Mouse (Mus musculus): ENCODE data around the gene Pou2f2. TPM values are rescaled to one million over a fixed set of nuclear protein-coding genes. Genes with fewer than 3 reads are reported as not detected.

Pou2f2 gene
- total and polyA plus RNA-seq, 2 experiments from 2014 or later, result 9.0 to 35.9 TPM

- Histone ChIP-seq H3K4me3 (ENCODE audit: low read depth, low read length) (no peak overlapping the region), H3K4me1 (ENCODE audit: insufficient read depth, low read length) (peaks cover 3% of the 10 kb centered on the region; the same call in 1 of the 2 replicates), H3K27ac (ENCODE audit: low read depth, low read length) (no peak overlapping the region), H3K9me3 (ENCODE audit: low read length) (no peaks in the 10 kb centered on the region), H3K27me3 (ENCODE audit: insufficient read depth, low read length) (no peaks in the 10 kb centered on the region), H3K36me3 (ENCODE audit: insufficient read depth, low read length) (no peaks in the 10 kb centered on the region), H3K4me2 (ENCODE audit: low read depth, low read length, poor library complexity, severe bottlenecking) (no peak overlapping the region), H3K9ac (replicated peaks; ENCODE audit: low read length, poor library complexity, severe bottlenecking) (no peak overlapping the region)
- no peak for DNase-seq (ENCODE audit: low spot score)
- 81% methylated on average over 11 of the region's 11 CpGs for WGBS
- TF ChIP-seq CTCF (IDR thresholded peaks at IDR 0.05), result no peak
- no peak for ATAC-seq (ENCODE audit: low FRiP score)
Measured at GRCm38 (mm10) chr7:25130565-25130964, 49.0 kb downstream of the Pou2f2 start.

- 69% methylated on average over 13 of the region's 13 CpGs for WGBS
- no peak overlapping the region for H3K4me2 ChIP-seq (ENCODE audit: low read depth, low read length, poor library complexity, severe bottlenecking)
- peaks cover 3% of the 10 kb centered on the region; the same call in 1 of the 2 replicates for H3K4me1 ChIP-seq (ENCODE audit: insufficient read depth, low read length)
- TF ChIP-seq CTCF (IDR thresholded peaks at IDR 0.05), result no peak
- H3K27ac ChIP-seq (ENCODE audit: low read depth, low read length), result no peak overlapping the region
- no peaks in the 10 kb centered on the region for H3K9me3 ChIP-seq (ENCODE audit: low read length)
- DNase-seq (ENCODE audit: low spot score), result no peak
- H3K4me3 ChIP-seq (ENCODE audit: low read depth, low read length), result no peak overlapping the region
- no peak for ATAC-seq (ENCODE audit: low FRiP score)
- H3K9ac ChIP-seq (replicated peaks; ENCODE audit: low read length, poor library complexity, severe bottlenecking), result no peak overlapping the region
- no peaks in the 10 kb centered on the region for H3K27me3 ChIP-seq (ENCODE audit: insufficient read depth, low read length)
- H3K36me3 ChIP-seq (ENCODE audit: insufficient read depth, low read length), result no peaks in the 10 kb centered on the region
Measured at GRCm38 (mm10) chr7:25129390-25129979, 50.0 kb downstream of the Pou2f2 start.

- H3K4me3 ChIP-seq (ENCODE audit: low read depth, low read length), result no peak overlapping the region
- no peaks in the 10 kb centered on the region for H3K9me3 ChIP-seq (ENCODE audit: low read length)
- H3K27ac ChIP-seq (ENCODE audit: low read depth, low read length), result no peak overlapping the region
- no peak for TF ChIP-seq CTCF (IDR thresholded peaks at IDR 0.05)
- ATAC-seq (ENCODE audit: low FRiP score) (no peak), DNase-seq (ENCODE audit: low spot score) (no peak)
- no peak overlapping the region for H3K9ac ChIP-seq (replicated peaks; ENCODE audit: low read length, poor library complexity, severe bottlenecking)
- WGBS, result 72% methylated on average over 9 of the region's 9 CpGs
- no peak overlapping the region for H3K4me2 ChIP-seq (ENCODE audit: low read depth, low read length, poor library complexity, severe bottlenecking)
- no peaks in the 10 kb centered on the region for H3K4me1 ChIP-seq (ENCODE audit: insufficient read depth, low read length)
- H3K27me3 ChIP-seq (ENCODE audit: insufficient read depth, low read length), result no peaks in the 10 kb centered on the region
- no peaks in the 10 kb centered on the region for H3K36me3 ChIP-seq (ENCODE audit: insufficient read depth, low read length)
Measured at GRCm38 (mm10) chr7:25127971-25128370, 51.6 kb downstream of the Pou2f2 start.

- no peak for TF ChIP-seq CTCF (IDR thresholded peaks at IDR 0.05)
- DNase-seq (ENCODE audit: low spot score) (no peak), ATAC-seq (ENCODE audit: low FRiP score) (no peak)
- Histone ChIP-seq H3K4me3 (ENCODE audit: low read depth, low read length) (no peak overlapping the region), H3K4me2 (ENCODE audit: low read depth, low read length, poor library complexity, severe bottlenecking) (no peak overlapping the region), H3K9me3 (ENCODE audit: low read length) (no peaks in the 10 kb centered on the region), H3K27ac (ENCODE audit: low read depth, low read length) (no peak overlapping the region), H3K9ac (replicated peaks; ENCODE audit: low read length, poor library complexity, severe bottlenecking) (no peak overlapping the region), H3K4me1 (ENCODE audit: insufficient read depth, low read length) (no peaks in the 10 kb centered on the region), H3K36me3 (ENCODE audit: insufficient read depth, low read length) (no peaks in the 10 kb centered on the region), H3K27me3 (ENCODE audit: insufficient read depth, low read length) (no peaks in the 10 kb centered on the region)
- 86% methylated on average over 10 of the region's 10 CpGs for WGBS
Measured at GRCm38 (mm10) chr7:25125716-25126281, 53.7 kb downstream of the Pou2f2 start.

GRCm38 (mm10) chr7:25121240-25121786 is 58.2 kb downstream of the Pou2f2 start:
- H3K4me3 ChIP-seq (ENCODE audit: low read depth, low read length), result no peak overlapping the region
- no peak for TF ChIP-seq CTCF (IDR thresholded peaks at IDR 0.05)
- no peaks in the 10 kb centered on the region for H3K36me3 ChIP-seq (ENCODE audit: insufficient read depth, low read length)
- H3K4me1 ChIP-seq (ENCODE audit: insufficient read depth, low read length), result no peaks in the 10 kb centered on the region
- no peak overlapping the region for H3K4me2 ChIP-seq (ENCODE audit: low read depth, low read length, poor library complexity, severe bottlenecking)
- DNase-seq (ENCODE audit: low spot score) (no peak), ATAC-seq (ENCODE audit: low FRiP score) (no peak)
- H3K27me3 ChIP-seq (ENCODE audit: insufficient read depth, low read length), result no peaks in the 10 kb centered on the region
- H3K9me3 ChIP-seq (ENCODE audit: low read length), result no peaks in the 10 kb centered on the region
- 70% methylated on average over 13 of the region's 13 CpGs for WGBS
- H3K27ac ChIP-seq (ENCODE audit: low read depth, low read length), result no peak overlapping the region
- no peak overlapping the region for H3K9ac ChIP-seq (replicated peaks; ENCODE audit: low read length, poor library complexity, severe bottlenecking)

GRCm38 (mm10) chr7:25120061-25120834 is 59.3 kb downstream of the Pou2f2 start:
- peaks cover 2% of the 10 kb centered on the region; the same call in 1 of the 2 replicates for H3K36me3 ChIP-seq (ENCODE audit: insufficient read depth, low read length)
- no peaks in the 10 kb centered on the region for H3K9me3 ChIP-seq (ENCODE audit: low read length)
- H3K4me1 ChIP-seq (ENCODE audit: insufficient read depth, low read length), result no peaks in the 10 kb centered on the region
- no peak overlapping the region for H3K4me3 ChIP-seq (ENCODE audit: low read depth, low read length)
- H3K9ac ChIP-seq (replicated peaks; ENCODE audit: low read length, poor library complexity, severe bottlenecking), result no peak overlapping the region
- H3K27ac ChIP-seq (ENCODE audit: low read depth, low read length), result no peak overlapping the region
- H3K4me2 ChIP-seq (ENCODE audit: low read depth, low read length, poor library complexity, severe bottlenecking), result no peak overlapping the region
- DNase-seq (ENCODE audit: low spot score) (no peak), ATAC-seq (ENCODE audit: low FRiP score) (no peak)
- TF ChIP-seq CTCF (IDR thresholded peaks at IDR 0.05), result no peak
- H3K27me3 ChIP-seq (ENCODE audit: insufficient read depth, low read length), result no peaks in the 10 kb centered on the region
- 82% methylated on average over 17 of the region's 25 CpGs for WGBS
